Mouse (Mus musculus): ENCODE data around the gene Gm5414. TPM values are rescaled to one million over a fixed set of nuclear protein-coding genes. Genes with fewer than 3 reads are reported as not detected.
A peak's percentile ranks its signal among the peaks of the same experiment; 100 is the strongest.

Gm5414 gene
- total RNA-seq (2012; rRNA removed) (not detected in 2 replicates), total RNA-seq (2014; rRNA removed) (not detected in 2 replicates), polyA plus RNA-seq (2012; ENCODE audit: insufficient read length, low read depth) (not detected in 2 replicates)

GRCm38 (mm10) chr15:101627884-101628283, at the start of gene Gm5414:
Gene Gm5414, minus strand, starts transcription at chr15:101628188.
- dilution Hi-C loops (cut with MboI; ENCODE audit: extremely low pct_ligation_motif_present, extremely low pct_unique_long_range_greater_than_20kb, low sequenced_read_pairs) (no loop called here), in situ Hi-C loops (cut with MboI; ENCODE audit: low pct_ligation_motif_present, low pct_unique_long_range_greater_than_20kb, low sequenced_read_pairs) (no loop called here)
- Histone ChIP-seq H3K4me1 (ENCODE audit: control insufficient read depth in 1 of 2, insufficient read depth in 2 of 2) (no peaks in the 10 kb centered on the region), H3K9me3 (replicated peaks; ENCODE audit: low read length) (no peaks in the 10 kb centered on the region), H3K79me2 (replicated peaks; ENCODE audit: control insufficient read depth, extremely low read depth, insufficient read depth, poor library complexity, severe bottlenecking) (no peaks in the 10 kb centered on the region), H3K27ac (ENCODE audit: insufficient read depth, low read depth) (no peak within 1 kb of the TSS), H3K9ac (ENCODE audit: insufficient read depth, low read depth) (no peak within 1 kb of the TSS), H3K4me3 (replicated peaks in 1 of 3; ENCODE audit: low read depth in 2 of 3, low read length in 2 of 3, poor library complexity in 1 of 3) (no peak within 1 kb of the TSS), H3K36me3 (replicated peaks in 1 of 2; ENCODE audit: control insufficient read depth in 1 of 2, insufficient read depth in 1 of 2, low read length in 1 of 2) (no peaks in the 10 kb centered on the region), H3K27me3 (replicated peaks) (peaks cover 68% of the 10 kb centered on the region), H3K4me2 (ENCODE audit: insufficient read depth, low read depth, poor library complexity, severe bottlenecking) (no peak within 1 kb of the TSS)
- DNase-seq (ENCODE audit: extremely low read depth) = no peak
- no peak for TF ChIP-seq SIN3A (IDR thresholded peaks at IDR 0.05; ENCODE audit: low read length)
- no peak for TF ChIP-seq UBTF (IDR thresholded peaks at IDR 0.05; ENCODE audit: low read depth, low read length)
- no peak for TF ChIP-seq EP300 (IDR thresholded peaks at IDR 0.05; ENCODE audit: low read length)
- no peak for TF ChIP-seq ZC3H11A (IDR thresholded peaks at IDR 0.05; ENCODE audit: low read depth, low read length)

GRCm38 (mm10) chr15:101675978-101676377, 48.0 kb upstream of the Gm5414 start:
- Histone ChIP-seq H3K27me3 (replicated peaks) (peaks cover 52% of the 10 kb centered on the region), H3K36me3 (replicated peaks in 1 of 2; ENCODE audit: control insufficient read depth in 1 of 2, insufficient read depth in 1 of 2, low read length in 1 of 2) (no peaks in the 10 kb centered on the region), H3K9ac (ENCODE audit: insufficient read depth, low read depth) (no peak overlapping the region), H3K4me2 (ENCODE audit: insufficient read depth, low read depth, poor library complexity, severe bottlenecking) (no peak overlapping the region), H3K79me2 (replicated peaks; ENCODE audit: control insufficient read depth, extremely low read depth, insufficient read depth, poor library complexity, severe bottlenecking) (no peaks in the 10 kb centered on the region), H3K9me3 (replicated peaks; ENCODE audit: low read length) (no peaks in the 10 kb centered on the region), H3K4me1 (ENCODE audit: control insufficient read depth in 1 of 2, insufficient read depth in 2 of 2) (peaks cover 0 to 5% of the 10 kb centered on the region in 2 experiments; a peak in 1 of 4 replicates), H3K27ac (ENCODE audit: insufficient read depth, low read depth) (no peak overlapping the region), H3K4me3 (replicated peaks in 1 of 3; ENCODE audit: low read depth in 2 of 3, low read length in 2 of 3, poor library complexity in 1 of 3) (no peak overlapping the region)
- in situ Hi-C loops (cut with MboI; ENCODE audit: low pct_ligation_motif_present, low pct_unique_long_range_greater_than_20kb, low sequenced_read_pairs) = no loop called here
- TF ChIP-seq BHLHE40 (IDR thresholded peaks at IDR 0.05; ENCODE audit: low read depth, low read length) (peak; percentile 62; the same call in 1 of the 2 replicates), IRF4 (IDR thresholded peaks at IDR 0.05; ENCODE audit: low read depth, low read length) (peak; percentile 66), EP300 (IDR thresholded peaks at IDR 0.05; ENCODE audit: low read length) (peak; percentile 53; the same call in 1 of the 2 replicates), TBP (conservative IDR thresholded peaks at IDR 0.05; ENCODE audit: low read depth, low read length) (no peak), ZC3H11A (IDR thresholded peaks at IDR 0.05; ENCODE audit: low read depth, low read length) (no peak)
- peak; percentile 17 for DNase-seq (ENCODE audit: extremely low read depth)
- dilution Hi-C loops (cut with MboI; ENCODE audit: extremely low pct_ligation_motif_present, extremely low pct_unique_long_range_greater_than_20kb, low sequenced_read_pairs) = no loop called here

GRCm38 (mm10) chr15:101652736-101653265, 24.8 kb upstream of the Gm5414 start:
- no peaks in the 10 kb centered on the region for H3K79me2 ChIP-seq (replicated peaks; ENCODE audit: control insufficient read depth, extremely low read depth, insufficient read depth, poor library complexity, severe bottlenecking)
- TF ChIP-seq ETS1 (conservative IDR thresholded peaks at IDR 0.05; ENCODE audit: low read depth, low read length) (no peak), MAX (IDR thresholded peaks at IDR 0.05; ENCODE audit: low read length) (no peak), MAFK (IDR thresholded peaks at IDR 0.05; ENCODE audit: insufficient replicate concordance, low read length) (no peak), CHD1 (IDR thresholded peaks at IDR 0.05; ENCODE audit: low read depth, low read length) (no peak), RCOR1 (conservative IDR thresholded peaks at IDR 0.05; ENCODE audit: low read depth, low read length) (no peak), EP300 (IDR thresholded peaks at IDR 0.05; ENCODE audit: low read length) (no peak), USF1 (IDR thresholded peaks at IDR 0.05; ENCODE audit: low read depth, low read length) (no peak), ZKSCAN1 (IDR thresholded peaks at IDR 0.05; ENCODE audit: borderline replicate concordance, low read depth, low read length) (no peak), NRF1 (IDR thresholded peaks at IDR 0.05; ENCODE audit: low read depth, low read length) (no peak), NELFE (IDR thresholded peaks at IDR 0.05; ENCODE audit: low read depth, low read length) (no peak)
- dilution Hi-C loops (cut with MboI; ENCODE audit: extremely low pct_ligation_motif_present, extremely low pct_unique_long_range_greater_than_20kb, low sequenced_read_pairs) (no loop called here), in situ Hi-C loops (cut with MboI; ENCODE audit: low pct_ligation_motif_present, low pct_unique_long_range_greater_than_20kb, low sequenced_read_pairs) (no loop called here)
- no peaks in the 10 kb centered on the region for H3K9me3 ChIP-seq (replicated peaks; ENCODE audit: low read length)
- H3K9ac ChIP-seq (ENCODE audit: insufficient read depth, low read depth) = no peak overlapping the region
- no peaks in the 10 kb centered on the region for H3K36me3 ChIP-seq (replicated peaks in 1 of 2; ENCODE audit: control insufficient read depth in 1 of 2, insufficient read depth in 1 of 2, low read length in 1 of 2)
- no peak overlapping the region for H3K4me3 ChIP-seq (replicated peaks in 1 of 3; ENCODE audit: low read depth in 2 of 3, low read length in 2 of 3, poor library complexity in 1 of 3)
- no peaks in the 10 kb centered on the region for H3K4me1 ChIP-seq (ENCODE audit: control insufficient read depth in 1 of 2, insufficient read depth in 2 of 2)
- H3K27me3 ChIP-seq (replicated peaks) = peaks cover 56% of the 10 kb centered on the region
- no peak overlapping the region for H3K4me2 ChIP-seq (ENCODE audit: insufficient read depth, low read depth, poor library complexity, severe bottlenecking)
- no peak overlapping the region for H3K27ac ChIP-seq (ENCODE audit: insufficient read depth, low read depth)
- DNase-seq (ENCODE audit: extremely low read depth) = no peak

Data from CH12.LX (cell line).